Mouse (Mus musculus): Measurements from ENCODE around the gene Mllt3.

DNA sequence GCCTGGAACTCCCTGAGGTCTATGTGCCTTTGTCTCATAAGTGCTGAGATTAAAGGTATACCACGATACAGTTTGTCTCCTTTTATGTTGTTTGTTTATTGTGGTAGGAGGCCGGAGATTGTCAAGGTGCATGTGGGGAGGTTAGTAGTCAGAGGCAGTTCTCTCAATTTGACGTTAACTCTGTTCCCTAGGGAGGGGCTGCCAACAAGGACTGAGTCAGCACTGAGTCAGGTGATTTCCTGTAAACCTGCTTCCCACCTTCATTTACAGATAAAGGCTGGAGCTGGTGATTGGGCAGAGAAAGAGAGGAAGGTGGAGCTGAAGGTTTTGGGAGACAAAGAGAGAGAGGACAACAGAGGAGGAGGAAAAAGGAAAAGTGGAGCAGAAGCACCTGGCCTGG is 45.8 kb upstream of the Mllt3 start:
- TF ChIP-seq CTCF (IDR thresholded peaks at IDR 0.05; ENCODE audit: extremely low read depth, insufficient read depth, insufficient read length, insufficient replicate concordance) (no peak), POLR2A (IDR thresholded peaks at IDR 0.05; ENCODE audit: low read depth, low read length) (no peak)
